Mouse (Mus musculus) thymus, adult 2 months (tissue): Measurements from ENCODE around the gene Sptbn4. TPM values are rescaled to one million over a fixed set of nuclear protein-coding genes. Genes with fewer than 3 reads are reported as not detected.

Experiments used
- DNase-seq: peaks from one replicate; pipeline ENCODE4 v3.0.0; 2021
- H3K27ac ChIP-seq: fragments of 200-500 bp; 2 replicates; pipeline ENCODE4 v1.5.1; 2012; ENCODE audit warnings: low read length, control low read depth; ENCODE audit not compliant: control insufficient read depth, insufficient read depth
- H3K27me3 ChIP-seq: fragments of 200-500 bp; 2 replicates; pipeline ENCODE4 v1.6.1; 2012; ENCODE audit warnings: mild to moderate bottlenecking, low read length, moderate library complexity, mixed read lengths; ENCODE audit not compliant: control insufficient read depth, insufficient read depth
- H3K36me3 ChIP-seq: fragments of 200-500 bp; 2 replicates; pipeline ENCODE4 v1.6.1; 2012; ENCODE audit warnings: mild to moderate bottlenecking, low read length, moderate library complexity; ENCODE audit not compliant: control insufficient read depth, insufficient read depth
- H3K4me1 ChIP-seq: fragments of 200-500 bp; replicated peaks from 2 replicates; pipeline ENCODE4 v1.6.1; 2012; ENCODE audit warnings: low read length; ENCODE audit not compliant: control insufficient read depth, insufficient read depth
- H3K4me3 ChIP-seq: fragments of 200-500 bp; 2 replicates; pipeline ENCODE4 v1.5.1; 2012; ENCODE audit warnings: mild to moderate bottlenecking, low read length, control low read depth, moderate library complexity; ENCODE audit not compliant: control insufficient read depth, insufficient read depth
- CTCF ChIP-seq: fragments of 200-500 bp; IDR thresholded peaks from 2 replicates; pipeline ENCODE4 v1.5.1; 2012; ENCODE audit warnings: mild to moderate bottlenecking, control low read depth, low read length, moderate library complexity, borderline replicate concordance; ENCODE audit not compliant: control insufficient read depth, poor library complexity, insufficient read depth; ENCODE audit errors: extremely low read depth
- POLR2A ChIP-seq: fragments of 200-500 bp; IDR thresholded peaks from 2 replicates; pipeline ENCODE4 v1.6.1; 2012; ENCODE audit warnings: mild to moderate bottlenecking, low read length, control low read depth, moderate library complexity; ENCODE audit not compliant: control insufficient read depth, poor library complexity, insufficient read depth; ENCODE audit errors: extremely low read depth
- WGBS: fragments of 180-500 bp; shearing (Covaris S2); methylation state at CpG from one replicate; pipeline ENCODE4 v1.1.7; 2018; 5-methylcytosine and 5-hydroxymethylcytosine counted together
- polyA plus RNA-seq: library from polyadenylated mRNA; depleted of rRNA; stranded (reverse); fragments of >200 nt; gene quantifications from 2 replicates; pipeline ENCODE4 v1.2.3, GENCODE M21; 2012

Gene Sptbn4
- polyA plus RNA-seq, 1 experiment: 0.13 TPM

DNA sequence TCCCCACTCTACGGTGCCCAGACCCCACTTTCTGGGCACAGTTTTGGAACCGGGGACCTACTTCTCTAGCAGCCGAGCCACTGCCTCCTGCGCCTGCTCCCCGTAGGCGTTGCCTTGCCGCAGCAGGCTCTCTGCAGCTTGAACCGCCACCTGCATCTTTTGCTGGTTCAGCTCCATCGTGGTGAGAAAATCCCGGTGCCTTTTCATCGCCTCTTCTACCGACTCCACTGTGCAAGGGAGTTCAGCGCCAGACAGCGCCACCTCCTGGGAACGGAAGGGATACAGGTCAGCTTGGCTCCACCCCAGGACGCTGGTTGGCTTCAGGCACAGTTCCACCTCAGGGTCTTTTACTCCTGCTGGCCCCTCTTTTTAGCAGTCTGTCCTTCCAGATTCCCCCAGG, 44.8 kb downstream of the Sptbn4 start:
- Histone ChIP-seq H3K27me3 (peaks cover 5% of the 10 kb centered on the region; the same call in 1 of the 2 replicates), H3K4me3 (no peak overlapping the region), H3K36me3 (no peaks in the 10 kb centered on the region), H3K27ac (no peak overlapping the region), H3K4me1 (no peaks in the 10 kb centered on the region)
- TF ChIP-seq POLR2A (no peak), CTCF (peak; percentile 74)
- WGBS: 6% methylated on average over 16 of the region's 16 CpGs
- peak; percentile 53 for DNase-seq

DNA sequence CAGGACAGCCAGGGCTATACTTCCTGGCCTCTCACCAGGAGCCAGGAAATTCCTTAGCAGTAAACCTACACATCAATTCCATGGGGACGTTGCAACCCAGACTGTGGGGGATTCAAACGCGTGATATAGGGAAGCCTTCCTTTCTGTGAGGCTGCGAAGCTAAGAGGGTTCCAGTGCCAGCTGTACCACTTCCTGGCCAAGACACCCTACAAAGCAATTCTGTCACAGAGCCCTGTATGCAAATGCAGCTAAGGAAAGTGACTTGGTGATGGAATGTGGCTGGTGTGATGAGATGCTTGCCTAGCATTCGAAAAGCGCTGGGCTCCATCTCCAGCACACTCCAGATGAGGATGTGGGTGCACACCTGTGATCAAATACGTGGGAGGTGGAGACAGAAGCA, 46.9 kb downstream of the Sptbn4 start:
- Histone ChIP-seq H3K4me1 (0 out of 2 replicates have a peak, but pooled peaks cover 2% of the 10 kb centered on the region), H3K4me3 (no peak overlapping the region), H3K27ac (no peak overlapping the region), H3K36me3 (no peaks in the 10 kb centered on the region), H3K27me3 (peaks cover 14% of the 10 kb centered on the region; the same call in 1 of the 2 replicates)
- DNase-seq: no peak
- no peak for TF ChIP-seq CTCF
- 72% methylated on average over 7 of the region's 7 CpGs for WGBS

- Histone ChIP-seq H3K27me3 (peaks cover 15% of the 10 kb centered on the region; the same call in 1 of the 2 replicates), H3K36me3 (no peaks in the 10 kb centered on the region), H3K27ac (no peak overlapping the region), H3K4me1 (0 out of 2 replicates have a peak, but pooled peaks cover 2% of the 10 kb centered on the region), H3K4me3 (no peak overlapping the region)
- TF ChIP-seq POLR2A: no peak
- TF ChIP-seq CTCF: peak; percentile 90
- DNase-seq: peak; percentile 21
- 26% methylated on average over 26 of the region's 26 CpGs for WGBS
Observed at GRCm38 (mm10) chr7:27397048-27397949, 50.2 kb downstream of the Sptbn4 start.

GRCm38 (mm10) chr7:27396184-27397047, 51.1 kb downstream of the Sptbn4 start:
- DNase-seq: peak; percentile 30
- no peaks in the 10 kb centered on the region for H3K36me3 ChIP-seq
- H3K27ac ChIP-seq: no peak overlapping the region
- peaks cover 15% of the 10 kb centered on the region; the same call in 1 of the 2 replicates for H3K27me3 ChIP-seq
- H3K4me1 ChIP-seq: 0 out of 2 replicates have a peak, but pooled peaks cover 2% of the 10 kb centered on the region
- H3K4me3 ChIP-seq: no peak overlapping the region
- WGBS: 4% methylated on average over 63 of the region's 68 CpGs
- no peak for TF ChIP-seq CTCF

GRCm38 (mm10) chr7:27395521-27396183, 51.8 kb downstream of the Sptbn4 start:
- TF ChIP-seq CTCF (no peak), POLR2A (no peak)
- Histone ChIP-seq H3K4me1 (0 out of 2 replicates have a peak, but pooled peaks cover 2% of the 10 kb centered on the region), H3K27me3 (peaks cover 15% of the 10 kb centered on the region; the same call in 1 of the 2 replicates), H3K36me3 (no peaks in the 10 kb centered on the region), H3K27ac (no peak overlapping the region), H3K4me3 (no peak overlapping the region)
- no peak for DNase-seq
- 10% methylated on average over 22 of the region's 22 CpGs for WGBS

- WGBS: 50% methylated on average over 16 of the region's 16 CpGs
- Histone ChIP-seq H3K27ac (no peak overlapping the region), H3K27me3 (peaks cover 5% of the 10 kb centered on the region; the same call in 1 of the 2 replicates), H3K4me1 (0 out of 2 replicates have a peak, but pooled peaks cover under 1% of the 10 kb centered on the region), H3K4me3 (no peak overlapping the region), H3K36me3 (no peaks in the 10 kb centered on the region)
- TF ChIP-seq CTCF (no peak), POLR2A (no peak)
- DNase-seq: no peak
Observed at GRCm38 (mm10) chr7:27391416-27391815, 56.1 kb downstream of the Sptbn4 start.
